Mouse (Mus musculus) mesoderm, embryonic 11.5 days (tissue): ENCODE measurements around the gene Slc9c1.
A peak's percentile ranks its signal among the peaks of the same experiment; 100 is the strongest.

Source experiments
- DNase-seq: peaks from one replicate; pipeline ENCODE4 v3.0.0-alpha.2; 2012; ENCODE audit warnings: low read depth, low spot score

The Slc9c1 gene

GRCm38 (mm10) chr16:45625342-45625741, 90.2 kb downstream of the Slc9c1 start:
- no peak for DNase-seq

GRCm38 (mm10) chr16:45629497-45630105, 94.5 kb downstream of the Slc9c1 start:
- no peak for DNase-seq

- peak; percentile 76 for DNase-seq
Observed at GRCm38 (mm10) chr16:45630347-45630960, 95.3 kb downstream of the Slc9c1 start.

GRCm38 (mm10) chr16:45632420-45632819, 97.3 kb downstream of the Slc9c1 start:
- no peak for DNase-seq

- DNase-seq, result no peak
Observed at GRCm38 (mm10) chr16:45635826-45636225, 100.7 kb downstream of the Slc9c1 start.

GRCm38 (mm10) chr16:45640070-45640762, 105.1 kb downstream of the Slc9c1 start:
- DNase-seq, result no peak

GRCm38 (mm10) chr16:45641301-45641700, 106.2 kb downstream of the Slc9c1 start:
- no peak for DNase-seq

- DNase-seq, result no peak
Observed at GRCm38 (mm10) chr16:45643944-45644343, 108.8 kb downstream of the Slc9c1 start.

GRCm38 (mm10) chr16:45644380-45644779, 109.3 kb downstream of the Slc9c1 start:
- DNase-seq, result no peak

GRCm38 (mm10) chr16:45651497-45651896, 116.4 kb downstream of the Slc9c1 start:
- no peak for DNase-seq

- DNase-seq, result no peak
Observed at GRCm38 (mm10) chr16:45653009-45653933, 118.2 kb downstream of the Slc9c1 start.

GRCm38 (mm10) chr16:45653934-45654332, 118.8 kb downstream of the Slc9c1 start, which contains the start of gene BC016579:
TSS of gene BC016579 (minus strand) at chr16:45654068.
- no peak for DNase-seq

- no peak for DNase-seq
Observed at GRCm38 (mm10) chr16:45654465-45654864, 119.4 kb downstream of the Slc9c1 start.
